Mouse (Mus musculus) spleen, adult 2 months (tissue): ENCODE data around the gene Rad18.

Experiments used
- CTCF ChIP-seq: fragments of 200-500 bp; IDR thresholded peaks from 2 replicates; pipeline ENCODE4 v1.5.1; 2011; ENCODE audit warnings: mild to moderate bottlenecking, inconsistent platforms; ENCODE audit not compliant: insufficient read depth, insufficient read length, insufficient replicate concordance; ENCODE audit errors: extremely low read depth
- POLR2A ChIP-seq: fragments of 200-500 bp; IDR thresholded peaks from 2 replicates; pipeline ENCODE4 v1.6.1; 2011; ENCODE audit warnings: low read depth, low read length, inconsistent platforms

GRCm38 (mm10) chr6:112713951-112714350 lies 17.5 kb upstream of the Rad18 start:
- no peak for TF ChIP-seq POLR2A
- TF ChIP-seq CTCF = no peak
